ENCODE assay signal across 11 mouse cellular contexts in the genomic region with DNA sequence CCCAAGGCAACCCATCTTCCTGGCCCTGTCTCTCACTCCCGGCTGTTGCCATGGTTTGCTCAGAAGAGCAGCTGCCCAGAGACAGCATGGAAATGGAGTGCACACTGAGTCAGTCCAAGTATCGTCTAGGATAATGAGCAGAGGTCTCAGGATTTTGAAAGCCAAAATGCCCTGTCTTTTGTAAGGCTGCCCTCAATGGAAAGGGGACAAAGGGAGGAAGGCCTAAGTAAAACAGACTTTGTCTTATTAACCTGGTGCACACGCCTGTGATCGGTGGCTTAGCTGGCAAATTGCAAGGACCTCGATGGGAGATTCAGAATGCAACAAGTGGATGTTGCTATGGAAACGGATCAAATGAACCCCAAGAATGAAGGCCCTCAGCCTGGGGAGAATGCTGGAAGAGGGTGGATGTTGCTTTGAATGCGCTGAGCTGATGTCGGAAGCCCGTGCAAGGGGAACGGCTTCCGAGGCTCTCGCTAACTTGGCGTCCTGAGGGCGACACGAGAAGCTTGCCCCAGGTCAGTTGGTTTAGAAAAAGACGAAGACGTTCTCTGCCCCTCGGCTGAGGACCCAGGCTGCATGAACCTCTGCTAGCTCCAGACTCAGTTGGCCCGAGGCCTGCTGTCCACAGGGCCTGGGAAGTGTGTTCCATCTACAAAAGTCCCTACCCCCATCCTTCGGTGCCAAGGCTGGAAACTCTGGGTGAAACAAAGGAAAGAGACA.
DNase-seq lines count a peak whose midpoint lies in the region; ATAC-seq lines count a peak whose summit lies in the region.
"Had no signal": no experiment of that assay in that cellular context is flagged by ENCODE, and none has a peak within 500 bp of the region (broad histone marks: within the 10 kb centered on the region; RNA-seq: fewer than 3 reads in every experiment).

No protein-coding gene starts in this region.

- H3K9me3 ChIP-seq in hindbrain, embryonic 12.5 days (replicated peaks), result no peaks in the 10 kb centered on the region
- H3K9me3 ChIP-seq in intestine, embryonic 16.5 days (ENCODE audit: control insufficient read depth, low read length), result no peaks in the 10 kb centered on the region
- H3K9me3 ChIP-seq: stomach, embryonic 15.5 days had no signal

- DNase-seq in cerebellum, postnatal 14 days, result peak; percentile 35 to 47
- peak; percentile 81 for DNase-seq in embryo, embryonic 10.5 days (ENCODE audit: low spot score)
- DNase-seq in neural tube, embryonic 10.5 days (ENCODE audit: extremely low spot score, low spot score), result peak; percentile 39
- DNase-seq in kidney, adult 9 months, result no peak
- no peak for DNase-seq in heart, postnatal 4 days
- DNase-seq: kidney, adult 8-10 months had no signal

- no peak overlapping the region for H3K9ac ChIP-seq in hindbrain, embryonic 12.5 days
- no peak overlapping the region for H3K9ac ChIP-seq in intestine, embryonic 16.5 days (ENCODE audit: low read depth, low read length)
- H3K9ac ChIP-seq: heart, embryonic 13.5 days; stomach, embryonic 15.5 days had no signal

- H3K4me3 ChIP-seq in hindbrain, embryonic 12.5 days, result no peak overlapping the region
- H3K4me3 ChIP-seq in intestine, embryonic 16.5 days (ENCODE audit: low read length), result no peak overlapping the region
- H3K4me3 ChIP-seq: heart, embryonic 13.5 days; stomach, embryonic 15.5 days had no signal

- 37% methylated on average over 20 of the region's 20 CpGs for WGBS in hindbrain, embryonic 12.5 days
- 85% methylated on average over 20 of the region's 20 CpGs for WGBS in intestine, embryonic 16.5 days

- H3K36me3 ChIP-seq in hindbrain, embryonic 12.5 days, result no peaks in the 10 kb centered on the region
- H3K36me3 ChIP-seq in intestine, embryonic 16.5 days (ENCODE audit: control insufficient read depth, insufficient read depth, low read length), result no peaks in the 10 kb centered on the region
- H3K36me3 ChIP-seq: heart, embryonic 13.5 days; stomach, embryonic 15.5 days had no signal

- H3K27ac ChIP-seq in hindbrain, embryonic 12.5 days, result peak overlapping the region; percentile 53
- H3K27ac ChIP-seq in intestine, embryonic 16.5 days (ENCODE audit: low read length), result no peak overlapping the region
- H3K27ac ChIP-seq: heart, embryonic 13.5 days; stomach, embryonic 15.5 days had no signal

- no peaks in the 10 kb centered on the region for H3K27me3 ChIP-seq in hindbrain, embryonic 12.5 days
- H3K27me3 ChIP-seq in intestine, embryonic 16.5 days (replicated peaks; ENCODE audit: control insufficient read depth, insufficient read depth, low read length), result no peaks in the 10 kb centered on the region
- H3K27me3 ChIP-seq: heart, embryonic 13.5 days; stomach, embryonic 15.5 days had no signal

- H3K4me1 ChIP-seq in hindbrain, embryonic 12.5 days, result peaks cover 29% of the 10 kb centered on the region
- no peaks in the 10 kb centered on the region for H3K4me1 ChIP-seq in intestine, embryonic 16.5 days (ENCODE audit: control insufficient read depth, insufficient read depth, low read length)
- H3K4me1 ChIP-seq: stomach, embryonic 15.5 days had no signal

- peak overlapping the region; percentile 36 for H3K4me2 ChIP-seq in hindbrain, embryonic 12.5 days (replicated peaks)
- H3K4me2 ChIP-seq in intestine, embryonic 16.5 days (ENCODE audit: low read depth, low read length), result no peak overlapping the region
- H3K4me2 ChIP-seq: heart, embryonic 13.5 days; stomach, embryonic 15.5 days had no signal

- no peak for ATAC-seq in cerebellum, adult (ENCODE audit: insufficient number of reproducible peaks, low FRiP score, low TSS enrichment)
- peak; percentile 71 for ATAC-seq in hindbrain, embryonic 12.5 days (ENCODE audit: low FRiP score)
- no peak for ATAC-seq in intestine, embryonic 16.5 days

Comparison
In these comparisons a context has a peak if more than half of its experiments do, and no peak if none do; other contexts are left out.
1. DNase-seq: peak in cerebellum, postnatal 14 days (2 of 2), embryo, embryonic 10.5 days (single experiment) and neural tube, embryonic 10.5 days (single experiment); none in kidney, adult 9 months (single experiment) and heart, postnatal 4 days (single experiment).